Comparison of ENCODE assay signal across 31 mouse cellular contexts in the genomic region with DNA sequence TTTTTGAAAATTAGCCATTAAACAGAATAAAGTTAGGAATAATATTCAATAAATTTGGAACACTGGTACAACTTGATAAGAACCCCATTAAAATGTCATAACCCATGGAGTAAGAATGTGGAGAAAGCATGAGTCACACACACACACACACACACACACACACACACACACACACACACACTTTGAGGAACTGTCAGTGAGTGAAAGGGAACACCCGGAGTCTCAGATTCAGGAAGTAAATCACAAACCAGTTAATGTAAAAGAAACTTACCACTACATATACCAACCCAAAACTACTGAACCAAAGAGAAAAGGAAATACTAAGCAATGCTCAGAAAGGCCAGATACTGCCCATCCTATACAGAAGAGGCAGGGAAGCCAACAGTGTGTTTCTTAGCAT. TPM values are rescaled to one million over a fixed set of nuclear protein-coding genes. Genes with fewer than 3 reads are reported as not detected.
"Had no signal": no experiment of that assay in that cellular context is flagged by ENCODE, and none has a peak within 500 bp of the region (broad histone marks: within the 10 kb centered on the region; RNA-seq: fewer than 3 reads in every experiment).

No protein-coding gene starts in this region.

- H3K9me3 ChIP-seq: limb, embryonic 12.5 days; limb, embryonic 15.5 days; megakaryocyte, embryonic 14.5 days; midbrain, embryonic 10.5 days; neural tube, embryonic 13.5 days had no signal

- H3K9ac ChIP-seq: limb, embryonic 12.5 days; limb, embryonic 15.5 days; liver, embryonic 14.5 days; liver, postnatal 0 days; lung, embryonic 14.5 days; neural tube, embryonic 13.5 days had no signal

- H3K4me2 ChIP-seq: limb, embryonic 12.5 days; limb, embryonic 15.5 days; liver, embryonic 11.5 days; lung, embryonic 14.5 days; neural tube, embryonic 13.5 days had no signal

- ATAC-seq: liver, postnatal 0 days had no signal

- H3K4me3 ChIP-seq: limb, embryonic 12.5 days; limb, embryonic 15.5 days; megakaryocyte, embryonic 14.5 days; midbrain, embryonic 10.5 days; neural tube, embryonic 13.5 days had no signal

- H3K36me3 ChIP-seq: limb, embryonic 12.5 days; limb, embryonic 15.5 days; midbrain, embryonic 10.5 days; neural tube, embryonic 13.5 days had no signal

- H3K27ac ChIP-seq: limb, embryonic 12.5 days; limb, embryonic 15.5 days; liver, embryonic 14.5 days; midbrain, embryonic 10.5 days; neural tube, embryonic 13.5 days; stomach, postnatal 0 days had no signal

- DNase-seq: kidney, adult 18-20 months; kidney, adult 9 months; kidney, postnatal 14 days; kidney, postnatal 4 days; left cerebral cortex, postnatal 4 days; liver, postnatal 0 days; lung, embryonic 14.5 days; lung, postnatal 10 days; lung, postnatal 4 days; midbrain, embryonic 14.5 days; thymus, adult 2 months; thymus, postnatal 14 days; thymus, postnatal 4 days had no signal

- H3K27me3 ChIP-seq: limb, embryonic 12.5 days; limb, embryonic 15.5 days; megakaryocyte, embryonic 14.5 days; neural tube, embryonic 13.5 days had no signal

- H3K4me1 ChIP-seq: limb, embryonic 12.5 days; limb, embryonic 15.5 days; megakaryocyte, embryonic 14.5 days; midbrain, embryonic 10.5 days; neural tube, embryonic 13.5 days had no signal

RNA-seq across cellular contexts. Expression of a gene that starts 13.4 kb away (rescaled TPM):
- total RNA-seq: layer of hippocampus, adult 18-20 months; layer of hippocampus, postnatal 14 days; left cerebral cortex, adult 8-10 months; left cerebral cortex, postnatal 14 days; left cerebral cortex, postnatal 4 days; midbrain, postnatal 0 days had no signal
- polyA plus RNA-seq: kidney, embryonic 16.5 days; limb, embryonic 12.5 days; limb, embryonic 15.5 days; liver, embryonic 11.5 days; liver, embryonic 14.5 days; liver, postnatal 0 days; lung, embryonic 14.5 days; midbrain, embryonic 10.5 days; midbrain, embryonic 14.5 days; midbrain, postnatal 0 days; neural tube, embryonic 13.5 days; small intestine, adult 2 months; spleen, adult 2 months; stomach, embryonic 14.5 days; stomach, postnatal 0 days; thymus, adult 2 months had no signal

RNA-seq across cellular contexts. Expression of a gene that starts 26.4 kb away (rescaled TPM):
- total RNA-seq: layer of hippocampus, adult 18-20 months; layer of hippocampus, postnatal 14 days; left cerebral cortex, adult 8-10 months; left cerebral cortex, postnatal 14 days; left cerebral cortex, postnatal 4 days; midbrain, postnatal 0 days had no signal
- polyA plus RNA-seq: kidney, embryonic 16.5 days; limb, embryonic 12.5 days; limb, embryonic 15.5 days; liver, embryonic 11.5 days; liver, embryonic 14.5 days; liver, postnatal 0 days; lung, embryonic 14.5 days; midbrain, embryonic 10.5 days; midbrain, embryonic 14.5 days; midbrain, postnatal 0 days; neural tube, embryonic 13.5 days; small intestine, adult 2 months; spleen, adult 2 months; stomach, embryonic 14.5 days; stomach, postnatal 0 days; thymus, adult 2 months had no signal

RNA-seq across cellular contexts. Expression of a gene that starts 38.5 kb away (rescaled TPM):
- total RNA-seq: layer of hippocampus, adult 18-20 months; layer of hippocampus, postnatal 14 days; left cerebral cortex, postnatal 14 days; left cerebral cortex, postnatal 4 days; midbrain, postnatal 0 days; neutrophil, adult 5-6 weeks had no signal
- polyA plus RNA-seq: kidney, embryonic 16.5 days; limb, embryonic 12.5 days; limb, embryonic 15.5 days; liver, embryonic 11.5 days; liver, embryonic 14.5 days; liver, postnatal 0 days; lung, embryonic 14.5 days; midbrain, embryonic 10.5 days; midbrain, embryonic 14.5 days; midbrain, postnatal 0 days; neural tube, embryonic 13.5 days; small intestine, adult 2 months; spleen, adult 2 months; stomach, embryonic 14.5 days; stomach, postnatal 0 days; thymus, adult 2 months had no signal

RNA-seq across cellular contexts. Expression of a gene that starts 48.6 kb away (rescaled TPM):
- total RNA-seq: layer of hippocampus, adult 18-20 months; layer of hippocampus, postnatal 14 days; left cerebral cortex, adult 8-10 months; left cerebral cortex, postnatal 14 days; left cerebral cortex, postnatal 4 days; midbrain, postnatal 0 days; neutrophil, adult 5-6 weeks had no signal
- polyA plus RNA-seq: kidney, embryonic 16.5 days; limb, embryonic 12.5 days; limb, embryonic 15.5 days; liver, embryonic 11.5 days; liver, embryonic 14.5 days; liver, postnatal 0 days; lung, embryonic 14.5 days; midbrain, embryonic 10.5 days; midbrain, embryonic 14.5 days; midbrain, postnatal 0 days; neural tube, embryonic 13.5 days; small intestine, adult 2 months; spleen, adult 2 months; stomach, embryonic 14.5 days; stomach, postnatal 0 days; thymus, adult 2 months had no signal
